Mouse (Mus musculus) forebrain, embryonic 10.5 days (tissue): ENCODE data around the gene Ttc28. TPM values are rescaled to one million over a fixed set of nuclear protein-coding genes. Genes with fewer than 3 reads are reported as not detected.
A peak's percentile ranks its signal among the peaks of the same experiment; 100 is the strongest.

Experiments
- DNase-seq: peaks from one replicate; pipeline ENCODE4 v3.0.0-alpha.2; 2017; ENCODE audit warnings: low spot score; ENCODE audit errors: extremely low spot score
- H3K27ac ChIP-seq: fragments of 300-500 bp; sonication (generic); 2 replicates; pipeline ENCODE4 v1.5.1; 2016; ENCODE audit warnings: mild to moderate bottlenecking
- H3K27me3 ChIP-seq: fragments of 300-500 bp; sonication (generic); 2 replicates; pipeline ENCODE4 v1.6.1; 2016; ENCODE audit warnings: mild to moderate bottlenecking; ENCODE audit not compliant: poor library complexity, severe bottlenecking
- H3K36me3 ChIP-seq: fragments of 300-500 bp; sonication (generic); replicated peaks from 2 replicates; pipeline ENCODE4 v1.6.1; 2016; ENCODE audit warnings: mild to moderate bottlenecking, moderate library complexity
- H3K4me1 ChIP-seq: fragments of 300-500 bp; sonication (generic); 2 replicates; pipeline ENCODE4 v1.6.1; 2016
- H3K4me3 ChIP-seq: fragments of 300-500 bp; sonication (generic); 2 replicates; pipeline ENCODE4 v1.5.1; 2016; ENCODE audit warnings: mild to moderate bottlenecking, moderate library complexity
- H3K9me3 ChIP-seq: fragments of 300-500 bp; sonication (generic); 2 replicates; pipeline ENCODE4 v1.6.1; 2016; ENCODE audit warnings: mild to moderate bottlenecking, moderate library complexity
- WGBS: fragments of 180-500 bp; shearing (Covaris S2); methylation state at CpG from one replicate; pipeline ENCODE4 v1.1.7; 2016; 5-methylcytosine and 5-hydroxymethylcytosine counted together
- polyA plus RNA-seq: library from polyadenylated mRNA; unstranded; fragments of >200 nt; fragmentation: Nextera tagmentation; extraction: Ambion mirVana; gene quantifications from 2 replicates; pipeline ENCODE4 v1.2.1, GENCODE M21; 2016

Ttc28 gene
- polyA plus RNA-seq, 1 experiment from 2014 or later = 9.7 TPM

- 90% methylated on average over 9 of the region's 9 CpGs for WGBS
Observed at GRCm38 (mm10) chr5:111050135-111050534, 170.5 kb downstream of the Ttc28 start.

DNA sequence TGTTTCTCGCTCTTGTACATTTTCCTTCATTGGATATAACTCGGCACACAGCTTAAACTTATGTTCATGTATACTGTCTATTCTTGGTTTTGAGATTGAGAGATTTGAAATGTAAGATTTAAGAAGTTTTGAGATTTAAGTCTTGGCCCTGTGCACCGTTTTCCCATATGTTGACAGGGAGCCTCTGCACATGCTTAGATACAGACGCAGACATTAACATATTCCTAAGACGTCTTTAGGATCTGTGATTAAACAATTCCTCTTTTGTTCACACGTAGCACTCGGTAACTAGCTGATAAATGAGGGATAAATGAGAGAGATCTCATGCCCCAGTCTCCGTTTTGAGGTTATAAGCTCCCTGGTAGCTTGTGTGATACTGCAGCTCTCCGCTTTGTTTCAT is 174.8 kb downstream of the Ttc28 start:
- H3K4me1 ChIP-seq = peaks cover 59% of the 10 kb centered on the region
- DNase-seq = no peak
- 0 out of 2 replicates have a peak, but pooled peaks cover 4% of the 10 kb centered on the region for H3K27me3 ChIP-seq
- 79% methylated on average over 9 of the region's 9 CpGs for WGBS
- peak overlapping the region; percentile 60; the same call in 1 of the 2 replicates for H3K27ac ChIP-seq
- H3K4me3 ChIP-seq = no peak overlapping the region
- H3K9me3 ChIP-seq = 0 out of 2 replicates have a peak, but pooled peaks cover 4% of the 10 kb centered on the region
- H3K36me3 ChIP-seq = 0 out of 2 replicates have a peak, but pooled peaks cover 3% of the 10 kb centered on the region

More at GRCm38 (mm10) chr5:111050135-111050534, 170.5 kb downstream of the Ttc28 start:
- no peak for DNase-seq
- Histone ChIP-seq H3K9me3 (0 out of 2 replicates have a peak, but pooled peaks cover 4% of the 10 kb centered on the region), H3K4me3 (no peak overlapping the region), H3K27ac (no peak overlapping the region), H3K36me3 (0 out of 2 replicates have a peak, but pooled peaks cover 3% of the 10 kb centered on the region), H3K4me1 (peaks cover 51% of the 10 kb centered on the region), H3K27me3 (no peaks in the 10 kb centered on the region)

- Histone ChIP-seq H3K4me1 (peaks cover 59% of the 10 kb centered on the region), H3K9me3 (0 out of 2 replicates have a peak, but pooled peaks cover 4% of the 10 kb centered on the region), H3K4me3 (no peak overlapping the region), H3K36me3 (0 out of 2 replicates have a peak, but pooled peaks cover 3% of the 10 kb centered on the region), H3K27ac (peak overlapping the region; percentile 26; the same call in 1 of the 2 replicates), H3K27me3 (0 out of 2 replicates have a peak, but pooled peaks cover 4% of the 10 kb centered on the region)
- 79% methylated on average over 17 of the region's 17 CpGs for WGBS
- DNase-seq = no peak
Observed at GRCm38 (mm10) chr5:111054848-111055428, 175.3 kb downstream of the Ttc28 start.

- Histone ChIP-seq H3K27ac (peak overlapping the region; percentile 1; the same call in 1 of the 2 replicates), H3K4me1 (peaks cover 64% of the 10 kb centered on the region), H3K9me3 (0 out of 2 replicates have a peak, but pooled peaks cover 4% of the 10 kb centered on the region), H3K27me3 (0 out of 2 replicates have a peak, but pooled peaks cover 4% of the 10 kb centered on the region), H3K4me3 (no peak overlapping the region), H3K36me3 (0 out of 2 replicates have a peak, but pooled peaks cover 3% of the 10 kb centered on the region)
- 83% methylated on average over 8 of the region's 8 CpGs for WGBS
- no peak for DNase-seq
Observed at GRCm38 (mm10) chr5:111055507-111055906, 175.9 kb downstream of the Ttc28 start.

DNA sequence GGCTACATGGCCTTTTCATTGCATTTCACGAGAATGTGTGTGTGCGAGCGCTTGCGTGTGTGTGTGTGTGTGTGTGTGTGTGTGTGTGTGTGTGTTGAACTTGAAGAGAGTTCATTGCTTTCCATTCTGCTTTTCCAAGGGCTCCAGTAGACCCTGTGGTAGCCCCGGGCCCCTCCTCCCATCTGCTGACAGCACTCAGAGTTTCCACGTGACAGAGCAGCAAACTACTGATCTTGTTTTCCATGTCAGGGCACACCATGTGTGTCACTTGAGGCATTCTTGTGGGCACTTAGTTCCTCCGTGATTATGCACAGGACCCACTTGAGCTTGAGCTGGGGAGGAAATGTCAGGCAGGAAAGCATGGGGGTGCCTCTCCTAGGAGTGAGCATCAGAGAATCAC is 177.5 kb downstream of the Ttc28 start:
- H3K27me3 ChIP-seq = 0 out of 2 replicates have a peak, but pooled peaks cover 4% of the 10 kb centered on the region
- peaks cover 64% of the 10 kb centered on the region for H3K4me1 ChIP-seq
- H3K9me3 ChIP-seq = 0 out of 2 replicates have a peak, but pooled peaks cover under 1% of the 10 kb centered on the region
- no peak overlapping the region for H3K4me3 ChIP-seq
- H3K36me3 ChIP-seq = no peaks in the 10 kb centered on the region
- no peak for DNase-seq
- no peak overlapping the region; the same call in 1 of the 2 replicates for H3K27ac ChIP-seq
- WGBS = 72% methylated on average over 7 of the region's 7 CpGs

DNA sequence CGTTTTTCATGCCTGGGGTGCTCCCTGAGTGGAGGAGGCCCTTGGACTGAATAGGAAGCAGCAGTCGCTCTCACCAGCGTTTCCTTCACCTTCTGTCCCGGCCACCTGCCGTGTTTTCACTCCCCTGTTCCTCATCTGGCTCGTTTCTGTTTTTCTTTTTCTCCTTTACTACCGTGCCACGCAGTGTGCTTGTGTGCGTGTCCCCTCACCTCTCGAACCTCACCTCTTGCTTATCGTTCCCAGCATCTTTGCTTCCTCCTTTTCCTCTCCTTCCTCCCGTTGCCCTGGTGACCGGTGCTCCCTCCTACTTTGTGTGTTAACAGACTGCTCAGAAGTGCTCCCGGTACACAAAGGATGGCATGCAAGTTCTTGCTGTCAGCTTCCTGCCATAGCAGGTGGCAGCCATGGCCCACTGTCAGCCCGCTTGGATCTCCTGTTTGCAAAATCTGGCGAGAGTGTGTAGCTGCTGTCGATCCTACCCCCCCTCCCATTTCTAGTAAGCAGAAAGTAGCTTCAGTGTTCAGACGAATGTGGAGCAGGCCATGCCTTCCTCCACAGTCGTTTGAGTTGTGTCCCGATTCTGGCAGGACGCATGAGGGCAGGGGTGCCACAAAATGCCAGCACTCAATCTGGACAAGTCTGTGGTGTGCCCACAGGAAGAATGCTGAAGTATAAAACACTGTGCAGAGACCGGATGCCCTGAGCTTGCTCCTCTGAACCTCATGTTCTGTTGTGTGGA is 179.0 kb downstream of the Ttc28 start:
- DNase-seq = no peak
- no peaks in the 10 kb centered on the region for H3K9me3 ChIP-seq
- H3K4me1 ChIP-seq = peaks cover 60% of the 10 kb centered on the region
- H3K4me3 ChIP-seq = no peak overlapping the region
- H3K36me3 ChIP-seq = no peaks in the 10 kb centered on the region
- H3K27ac ChIP-seq = peak overlapping the region; percentile 36
- H3K27me3 ChIP-seq = 0 out of 2 replicates have a peak, but pooled peaks cover 4% of the 10 kb centered on the region
- WGBS = 82% methylated on average over 22 of the region's 22 CpGs

- no peaks in the 10 kb centered on the region for H3K9me3 ChIP-seq
- no peak for DNase-seq
- 84% methylated on average over 11 of the region's 11 CpGs for WGBS
- peak overlapping the region; percentile 36 for H3K27ac ChIP-seq
- H3K4me1 ChIP-seq = peaks cover 57% of the 10 kb centered on the region
- no peak overlapping the region for H3K4me3 ChIP-seq
- H3K27me3 ChIP-seq = 0 out of 2 replicates have a peak, but pooled peaks cover 4% of the 10 kb centered on the region
- H3K36me3 ChIP-seq = no peaks in the 10 kb centered on the region
Observed at GRCm38 (mm10) chr5:111059140-111059921, 179.7 kb downstream of the Ttc28 start.

- Histone ChIP-seq H3K36me3 (no peaks in the 10 kb centered on the region), H3K4me1 (peaks cover 55% of the 10 kb centered on the region)
- WGBS = 73% methylated on average over 6 of the region's 6 CpGs
Observed at GRCm38 (mm10) chr5:111060246-111060745, 180.7 kb downstream of the Ttc28 start.

GRCm38 (mm10) chr5:111063155-111063554 is 183.6 kb downstream of the Ttc28 start:
- no peaks in the 10 kb centered on the region for H3K27me3 ChIP-seq
- 86% methylated on average over 3 of the region's 3 CpGs for WGBS
- H3K36me3 ChIP-seq = no peaks in the 10 kb centered on the region
- H3K4me1 ChIP-seq = peaks cover 42% of the 10 kb centered on the region
- no peak overlapping the region for H3K27ac ChIP-seq
- H3K9me3 ChIP-seq = no peaks in the 10 kb centered on the region
- no peak overlapping the region for H3K4me3 ChIP-seq
- no peak for DNase-seq

More at GRCm38 (mm10) chr5:111060246-111060745, 180.7 kb downstream of the Ttc28 start:
- no peak for DNase-seq
- Histone ChIP-seq H3K27ac (no peak overlapping the region), H3K9me3 (no peaks in the 10 kb centered on the region), H3K4me3 (no peak overlapping the region), H3K27me3 (0 out of 2 replicates have a peak, but pooled peaks cover 4% of the 10 kb centered on the region)

DNA sequence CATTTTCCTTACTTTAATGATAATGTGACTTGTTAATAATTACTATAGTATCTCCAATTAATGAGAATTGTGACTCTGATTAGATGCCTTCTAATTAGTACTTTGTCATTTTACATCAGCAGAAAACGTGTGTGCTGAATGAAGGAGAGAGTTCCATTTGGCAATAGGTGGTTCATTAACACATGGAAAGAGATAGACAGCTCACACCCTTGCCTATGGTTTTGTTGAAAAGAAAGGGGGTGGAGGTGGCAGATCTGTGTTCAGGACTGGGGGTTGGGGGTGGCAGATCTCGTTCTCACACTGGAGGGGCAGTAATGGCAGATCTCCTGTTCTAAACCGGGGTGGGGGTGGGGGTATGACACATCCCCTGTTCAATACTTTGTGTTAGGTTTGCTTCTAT is 184.4 kb downstream of the Ttc28 start:
- H3K9me3 ChIP-seq = no peaks in the 10 kb centered on the region
- DNase-seq = no peak
- H3K27ac ChIP-seq = peak overlapping the region; percentile 5; the same call in 1 of the 2 replicates
- no peaks in the 10 kb centered on the region for H3K36me3 ChIP-seq
- H3K27me3 ChIP-seq = no peaks in the 10 kb centered on the region
- no peak overlapping the region for H3K4me3 ChIP-seq
- WGBS = 68% methylated on average over 3 of the region's 3 CpGs
- H3K4me1 ChIP-seq = peaks cover 33% of the 10 kb centered on the region

DNA sequence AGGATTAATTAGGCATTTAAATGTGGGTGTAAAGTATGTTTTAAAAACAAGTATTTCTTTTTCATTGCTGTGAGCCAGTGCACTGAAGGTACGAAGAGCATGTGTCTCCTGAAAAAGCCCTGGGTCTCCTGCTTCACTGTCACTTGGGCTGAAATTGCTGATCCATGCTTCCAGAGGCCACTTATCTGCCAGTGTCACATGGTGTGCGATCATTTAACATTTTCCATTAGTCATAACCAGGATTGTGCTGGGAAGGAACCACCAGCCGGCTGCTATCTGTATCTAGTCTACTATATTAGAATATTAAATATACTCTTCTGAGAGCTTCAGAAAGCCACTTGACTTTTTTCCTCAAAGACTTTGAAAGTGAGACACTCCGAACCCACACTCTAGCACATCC is 186.2 kb downstream of the Ttc28 start:
- DNase-seq = no peak

GRCm38 (mm10) chr5:111069503-111069902 is 189.9 kb downstream of the Ttc28 start:
- peaks cover 9% of the 10 kb centered on the region; the same call in 1 of the 2 replicates for H3K9me3 ChIP-seq
- no peak for DNase-seq
- no peak overlapping the region for H3K4me3 ChIP-seq
- 94% methylated on average over 5 of the region's 5 CpGs for WGBS
- H3K4me1 ChIP-seq = peaks cover 42% of the 10 kb centered on the region
- H3K27me3 ChIP-seq = no peaks in the 10 kb centered on the region
- no peaks in the 10 kb centered on the region for H3K36me3 ChIP-seq
- no peak overlapping the region for H3K27ac ChIP-seq

More for the DNA sequence above, 186.2 kb downstream of the Ttc28 start:
- no peak overlapping the region for H3K27ac ChIP-seq
- H3K9me3 ChIP-seq = no peaks in the 10 kb centered on the region
- WGBS = 88% methylated on average over 4 of the region's 4 CpGs
- no peaks in the 10 kb centered on the region for H3K27me3 ChIP-seq
- H3K4me3 ChIP-seq = no peak overlapping the region
- H3K4me1 ChIP-seq = peaks cover 33% of the 10 kb centered on the region
- no peaks in the 10 kb centered on the region for H3K36me3 ChIP-seq
